Mouse (Mus musculus) macrophage (primary cell): ENCODE measurements around the gene Dennd1a. TPM values are rescaled to one million over a fixed set of nuclear protein-coding genes. Genes with fewer than 3 reads are reported as not detected.

ENCODE experiments used
- H3K27ac ChIP-seq: fragments of 350-480 bp; formaldehyde crosslinking; 2 replicates; pipeline ENCODE4 v1.9.0; 2021
- H3K36me3 ChIP-seq: fragments of 350-480 bp; formaldehyde crosslinking; 2 replicates; pipeline ENCODE4 v1.9.0; 2021; ENCODE audit errors: inconsistent target
- H3K4me3 ChIP-seq: fragments of 350-480 bp; formaldehyde crosslinking; 2 replicates; pipeline ENCODE4 v1.9.0; 2021; ENCODE audit errors: inconsistent target
- H3K79me2 ChIP-seq: fragments of 350-480 bp; formaldehyde crosslinking; 2 replicates; pipeline ENCODE4 v1.9.0; 2021; ENCODE audit errors: inconsistent target
- WGBS: methylation state at CpG from one replicate; pipeline ENCODE4 v1.1.7; 2026; ENCODE audit warnings: inconsistent platforms; ENCODE audit not compliant: missing documents; 5-methylcytosine and 5-hydroxymethylcytosine counted together
- polyA plus RNA-seq: library from polyadenylated mRNA; stranded (reverse); fragments of 250-400 nt; gene quantifications from 3 replicates; pipeline ENCODE4 v1.2.4, GENCODE M21; 2018; ENCODE audit warnings: inconsistent platforms

Dennd1a gene
- polyA plus RNA-seq, 1 experiment from 2014 or later: 84.5 TPM

DNA sequence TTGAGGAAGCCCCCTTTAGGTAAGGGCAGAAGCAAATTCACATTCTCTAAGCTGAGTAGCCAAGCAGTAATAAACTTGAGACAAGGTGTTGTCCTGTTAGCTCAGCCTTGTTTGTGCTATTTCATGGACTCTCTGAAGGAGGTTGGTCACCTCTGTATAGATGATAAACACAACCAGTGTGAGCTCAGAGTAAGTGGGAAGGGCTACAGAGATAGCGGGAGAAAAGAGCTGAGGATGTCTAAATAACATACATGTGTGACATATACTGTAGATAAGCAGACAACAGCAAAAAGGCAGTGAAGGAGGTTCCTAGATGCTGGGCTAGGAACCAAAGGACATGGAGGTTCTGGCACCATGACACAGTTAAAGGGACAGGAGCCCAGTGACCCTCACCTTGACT, 286.2 kb downstream of the Dennd1a start:
- Histone ChIP-seq H3K36me3 (peaks cover 56% of the 10 kb centered on the region), H3K79me2 (no peaks in the 10 kb centered on the region), H3K27ac (no peak overlapping the region), H3K4me3 (no peak overlapping the region)
- 100% methylated on average over 1 of the region's 1 CpGs for WGBS

GRCm38 (mm10) chr2:37997966-37998365, 289.2 kb downstream of the Dennd1a start:
- H3K4me3 ChIP-seq: no peak overlapping the region
- 88% methylated on average over 3 of the region's 3 CpGs for WGBS
- peaks cover 68% of the 10 kb centered on the region for H3K36me3 ChIP-seq
- H3K27ac ChIP-seq: no peak overlapping the region
- H3K79me2 ChIP-seq: no peaks in the 10 kb centered on the region

- Histone ChIP-seq H3K79me2 (no peaks in the 10 kb centered on the region), H3K4me3 (no peak overlapping the region), H3K27ac (no peak overlapping the region), H3K36me3 (peaks cover 42% of the 10 kb centered on the region)
- 100% methylated on average over 3 of the region's 3 CpGs for WGBS
Observed at GRCm38 (mm10) chr2:37989091-37989490, 298.1 kb downstream of the Dennd1a start.

- peaks cover 34% of the 10 kb centered on the region for H3K36me3 ChIP-seq
- WGBS: 91% methylated on average over 1 of the region's 1 CpGs
- H3K4me3 ChIP-seq: no peak overlapping the region
- no peak overlapping the region for H3K27ac ChIP-seq
- no peaks in the 10 kb centered on the region for H3K79me2 ChIP-seq
Observed at GRCm38 (mm10) chr2:37988301-37988700, 298.9 kb downstream of the Dennd1a start.

DNA sequence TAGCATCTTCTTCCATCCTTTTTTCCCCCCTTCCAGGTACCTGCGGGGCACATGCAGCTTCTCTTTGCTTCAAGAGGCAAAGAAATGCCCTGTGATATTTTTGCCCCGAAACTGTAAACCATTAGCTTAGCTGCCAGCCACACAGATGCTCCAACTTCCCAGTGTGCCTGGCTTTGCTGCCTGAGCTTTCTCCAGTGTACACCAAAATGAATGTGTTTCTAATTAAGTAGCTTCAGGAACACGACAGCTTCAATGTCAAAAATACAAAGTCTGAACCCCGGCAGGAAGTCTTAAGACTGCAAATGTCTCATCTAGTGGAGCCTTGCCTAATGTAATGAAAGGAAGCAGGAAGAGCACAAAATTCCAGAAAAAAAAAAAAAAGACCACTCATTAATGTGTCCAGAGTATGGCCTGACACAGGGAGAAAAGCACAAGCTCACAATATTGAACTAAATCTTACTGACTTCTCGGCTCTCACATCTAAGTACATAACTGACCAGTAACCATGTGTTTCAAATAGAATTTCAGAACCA, 301.4 kb downstream of the Dennd1a start:
- no peak overlapping the region for H3K4me3 ChIP-seq
- WGBS: 97% methylated on average over 5 of the region's 5 CpGs
- H3K79me2 ChIP-seq: no peaks in the 10 kb centered on the region
- no peak overlapping the region for H3K27ac ChIP-seq
- H3K36me3 ChIP-seq: peaks cover 29% of the 10 kb centered on the region

DNA sequence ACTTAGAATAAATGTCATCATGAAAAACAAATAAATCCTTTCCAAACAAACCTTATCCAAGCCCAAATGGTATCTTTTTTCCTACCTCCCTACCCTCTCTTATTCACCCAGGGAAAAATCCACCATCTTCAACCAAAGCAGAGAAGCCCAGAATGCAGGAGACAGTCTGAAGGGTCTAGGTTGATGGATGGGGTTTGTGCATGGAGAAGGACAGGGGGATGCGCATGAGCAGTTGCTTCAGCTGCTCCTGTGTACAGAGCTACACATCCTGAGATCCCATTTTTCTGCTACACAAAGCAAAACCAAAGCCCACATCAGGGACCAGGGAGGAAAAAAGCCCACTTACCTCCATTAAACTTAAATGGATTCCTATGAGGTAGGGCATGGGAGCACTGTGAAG, 304.5 kb downstream of the Dennd1a start:
- Histone ChIP-seq H3K4me3 (no peak overlapping the region), H3K36me3 (peaks cover 39% of the 10 kb centered on the region), H3K79me2 (no peaks in the 10 kb centered on the region), H3K27ac (no peak overlapping the region)
- WGBS: 100% methylated on average over 1 of the region's 1 CpGs

DNA sequence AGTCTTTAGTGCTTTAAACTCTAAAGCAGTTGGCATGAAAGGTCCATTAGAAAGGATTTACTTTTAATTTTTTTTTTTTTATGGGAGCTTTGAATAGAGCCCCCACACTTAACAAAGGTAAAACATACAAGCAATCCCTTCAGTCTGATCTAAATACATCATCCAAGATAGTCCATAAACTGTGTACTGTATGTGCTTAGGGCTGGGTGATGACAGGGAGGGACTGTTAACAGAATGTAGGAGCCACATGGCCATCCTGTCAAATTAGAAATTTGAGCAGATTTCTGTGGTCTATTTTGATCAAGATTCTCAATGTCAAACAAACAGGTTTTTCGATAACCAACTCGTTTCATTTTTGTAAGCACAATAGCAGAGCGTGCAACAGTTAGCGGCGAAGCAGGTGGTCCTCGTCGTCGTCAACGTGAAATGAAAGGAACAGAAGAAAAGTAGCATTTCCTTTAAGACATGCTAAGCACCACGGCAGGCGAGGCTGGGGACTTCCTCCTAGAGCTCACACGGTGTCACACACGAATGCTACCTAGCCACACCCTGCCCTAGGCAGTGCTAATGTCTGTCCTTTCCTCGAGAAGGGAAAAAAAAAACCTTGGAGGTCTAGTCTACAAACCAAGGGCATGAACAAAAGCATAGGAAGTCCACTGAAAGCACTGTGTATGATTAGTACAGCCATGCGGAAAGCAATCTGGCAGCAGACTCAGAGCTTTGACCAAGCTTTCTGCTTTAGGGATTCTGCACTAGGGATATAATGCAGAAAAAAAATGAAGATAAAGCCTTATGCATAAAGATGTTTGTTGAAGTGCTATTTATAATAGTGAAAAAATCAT, 305.4 kb downstream of the Dennd1a start:
- WGBS: 44% methylated on average over 15 of the region's 15 CpGs
- Histone ChIP-seq H3K4me3 (no peak overlapping the region), H3K27ac (no peak overlapping the region), H3K79me2 (no peaks in the 10 kb centered on the region), H3K36me3 (peaks cover 41% of the 10 kb centered on the region)

DNA sequence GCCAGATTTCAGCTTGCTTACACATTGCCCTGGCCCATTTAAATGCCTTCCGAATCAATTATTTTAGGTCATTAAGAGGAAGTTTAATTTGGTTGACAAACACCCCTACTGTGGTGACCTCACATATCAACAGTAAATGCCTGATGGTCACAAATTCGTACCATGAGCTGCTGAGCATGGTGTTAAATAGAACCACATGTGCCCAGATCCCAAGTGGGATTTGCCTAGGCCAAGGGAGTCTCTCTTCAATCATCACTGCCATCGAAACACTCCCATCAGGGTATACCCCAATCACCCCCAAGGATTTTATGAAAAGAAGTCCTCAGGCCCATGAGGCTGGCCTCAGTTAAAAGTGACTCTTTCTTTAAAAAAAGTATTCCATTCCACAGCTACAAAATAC, 313.0 kb downstream of the Dennd1a start:
- Histone ChIP-seq H3K36me3 (peaks cover 19% of the 10 kb centered on the region; the same call in 1 of the 2 replicates), H3K27ac (no peak overlapping the region), H3K4me3 (no peak overlapping the region), H3K79me2 (no peaks in the 10 kb centered on the region)
- 96% methylated on average over 3 of the region's 3 CpGs for WGBS

DNA sequence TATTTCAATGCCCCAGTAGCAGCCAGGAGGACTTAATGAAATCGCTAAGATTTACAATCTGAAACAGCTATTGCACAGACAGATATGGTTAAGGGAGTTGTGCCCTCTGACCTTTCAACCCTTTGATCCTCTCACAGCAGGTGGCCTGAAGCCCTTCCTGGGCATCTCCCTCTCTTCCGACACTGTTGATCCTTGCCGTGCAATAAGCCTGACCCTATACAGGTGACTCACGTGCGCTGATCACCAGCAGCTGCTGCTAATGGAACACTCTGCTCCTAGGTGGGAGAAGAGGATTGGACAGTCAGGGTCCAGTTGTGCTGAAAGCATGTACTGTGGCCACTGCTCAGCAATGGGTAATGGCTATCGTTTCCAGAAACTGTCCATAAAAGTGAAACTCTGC, 314.6 kb downstream of the Dennd1a start:
- 93% methylated on average over 6 of the region's 6 CpGs for WGBS
- no peaks in the 10 kb centered on the region for H3K79me2 ChIP-seq
- H3K4me3 ChIP-seq: no peak overlapping the region
- H3K36me3 ChIP-seq: peaks cover 16% of the 10 kb centered on the region; the same call in 1 of the 2 replicates
- no peak overlapping the region for H3K27ac ChIP-seq

DNA sequence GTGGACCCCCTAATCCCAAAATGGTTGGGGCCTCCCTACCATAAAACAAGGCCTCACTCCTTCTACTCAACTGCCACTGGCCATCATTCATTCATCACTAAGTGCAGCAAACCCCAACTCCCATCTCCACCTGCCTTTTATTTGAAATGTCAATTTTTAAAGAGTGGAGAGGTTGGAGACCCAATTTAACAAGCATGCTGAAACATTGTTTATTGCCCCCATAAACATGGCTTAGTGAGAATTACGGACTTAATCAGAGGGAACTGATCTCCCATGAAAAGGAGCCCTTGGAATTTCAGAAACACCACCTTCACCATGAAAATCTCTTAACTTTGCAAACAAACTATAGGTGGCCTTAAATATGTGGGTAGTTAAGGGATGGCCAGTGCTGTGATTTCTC, 315.5 kb downstream of the Dennd1a start:
- no peaks in the 10 kb centered on the region for H3K79me2 ChIP-seq
- 100% methylated on average over 1 of the region's 1 CpGs for WGBS

GRCm38 (mm10) chr2:37969713-37970485, 317.3 kb downstream of the Dennd1a start:
- WGBS: 61% methylated on average over 5 of the region's 5 CpGs
- Histone ChIP-seq H3K27ac (no peak overlapping the region), H3K36me3 (peaks cover 16% of the 10 kb centered on the region; the same call in 1 of the 2 replicates), H3K4me3 (no peak overlapping the region), H3K79me2 (no peaks in the 10 kb centered on the region)

More for the DNA sequence above, 315.5 kb downstream of the Dennd1a start:
- Histone ChIP-seq H3K27ac (no peak overlapping the region), H3K4me3 (no peak overlapping the region), H3K36me3 (peaks cover 16% of the 10 kb centered on the region; the same call in 1 of the 2 replicates)

- Histone ChIP-seq H3K36me3 (peaks cover 45% of the 10 kb centered on the region; the same call in 1 of the 2 replicates), H3K27ac (no peak overlapping the region), H3K79me2 (no peaks in the 10 kb centered on the region), H3K4me3 (no peak overlapping the region)
- WGBS: 97% methylated on average over 4 of the region's 4 CpGs
Observed at GRCm38 (mm10) chr2:37964534-37964933, 322.7 kb downstream of the Dennd1a start.

GRCm38 (mm10) chr2:37963362-37963761, 323.8 kb downstream of the Dennd1a start:
- Histone ChIP-seq H3K36me3 (peaks cover 51% of the 10 kb centered on the region; the same call in 1 of the 2 replicates), H3K4me3 (no peak overlapping the region), H3K79me2 (no peaks in the 10 kb centered on the region), H3K27ac (no peak overlapping the region)
- 95% methylated on average over 3 of the region's 4 CpGs for WGBS

DNA sequence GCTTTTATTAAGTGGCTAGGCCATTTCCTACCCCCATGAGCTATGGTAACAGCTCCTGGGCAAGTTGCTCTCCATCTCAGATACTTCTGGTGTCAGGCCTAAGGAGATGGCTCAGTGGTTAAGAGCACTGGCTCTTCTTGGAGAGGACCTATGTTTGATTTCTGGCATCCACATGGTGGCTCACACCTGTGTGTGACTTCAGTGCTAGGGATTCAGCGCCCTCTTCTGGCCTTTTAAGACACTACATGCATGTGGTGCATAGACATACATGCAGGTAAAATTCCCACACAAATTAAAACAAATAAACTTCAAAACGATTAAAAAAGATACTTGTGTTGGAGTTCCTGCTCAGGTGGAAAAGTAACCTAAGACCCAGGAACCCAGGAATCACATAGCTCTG, 338.8 kb downstream of the Dennd1a start:
- H3K27ac ChIP-seq: no peak overlapping the region
- 58% methylated on average over 2 of the region's 2 CpGs for WGBS
- H3K79me2 ChIP-seq: no peaks in the 10 kb centered on the region
- peaks cover 31% of the 10 kb centered on the region for H3K36me3 ChIP-seq
- H3K4me3 ChIP-seq: no peak overlapping the region
